Mouse (Mus musculus): Measurements from ENCODE around the gene Cdk14.

GRCm38 (mm10) chr5:4834819-4835480, 585.2 kb downstream of the Cdk14 start:
- no peak for TF ChIP-seq MYOD1 (IDR thresholded peaks at IDR 0.05; ENCODE audit: control insufficient read depth in 1 of 3, insufficient read length in 2 of 3, low read depth in 2 of 3)
- no peak for TF ChIP-seq POLR2AphosphoS2 (IDR thresholded peaks at IDR 0.05; ENCODE audit: insufficient read length, low read depth)
